In genomic region chr12:17241614-17242013, GRCm38 (mm10) we compare ENCODE assay signal across 26 mouse cellular contexts. TPM values are rescaled to one million over a fixed set of nuclear protein-coding genes. Genes with fewer than 3 reads are reported as not detected.
DNase-seq lines count a peak whose midpoint lies in the region; TF ChIP-seq lines count a peak whose summit lies in the region.
"Had no signal": no experiment of that assay in that cellular context is flagged by ENCODE, and none has a peak within 500 bp of the region (broad histone marks: within the 10 kb centered on the region; RNA-seq: fewer than 3 reads in every experiment).

No protein-coding gene starts in this region.

- no peak for DNase-seq in gastrocnemius, adult 2 months
- no peak for DNase-seq in gastrocnemius, postnatal 10 days
- peak; percentile 48 for DNase-seq in left cerebral cortex, adult 11 months (ENCODE audit: low spot score)
- DNase-seq in left cerebral cortex, postnatal 10 days (ENCODE audit: extremely low spot score in 1 of 2, low spot score in 2 of 2): no peak
- DNase-seq in brain, adult 2 months (ENCODE audit: low read depth, low spot score): peak; percentile 85
- DNase-seq in kidney, postnatal 4 days: no peak
- DNase-seq: adrenal gland, adult 8-10 months; cerebellum, adult 8-10 months; heart, adult 2 months; heart, postnatal 4 days; kidney, adult 11 months; kidney, postnatal 14 days; lung, embryonic 14.5 days; lung, postnatal 14 days; right cerebral cortex, postnatal 25 days; spleen, adult 18-20 months; thymus, adult 18-20 months had no signal

- intact Hi-C loops in gastrocnemius, adult 2 months (cut with DNase I): loop anchor here (5.0 kb wide), 1 partner anchor 209 kb away; no protein-coding TSS in a partner anchor
- intact Hi-C loops in left cerebral cortex, postnatal 10 days (cut with DNase I): no loop called here

- 57% methylated on average over 9 of the region's 9 CpGs for WGBS in olfactory bulb, adult 2 months

- H3K4me3 ChIP-seq in gastrocnemius, adult 2 months: no peak overlapping the region
- H3K4me3 ChIP-seq in olfactory bulb, adult 2 months (ENCODE audit: insufficient read depth, low read depth, low read length): no peak overlapping the region
- H3K4me3 ChIP-seq: forebrain, embryonic 13.5 days; heart, adult 2 months; heart, embryonic 12.5 days; hindbrain, embryonic 13.5 days; limb, embryonic 12.5 days; liver, embryonic 15.5 days; midbrain, embryonic 15.5 days; myocyte; neural tube, embryonic 12.5 days had no signal

- H3K4me1 ChIP-seq in olfactory bulb, adult 2 months (ENCODE audit: control insufficient read depth, insufficient read depth, low read length): peaks cover 18% of the 10 kb centered on the region
- H3K4me1 ChIP-seq: liver, embryonic 15.5 days; midbrain, embryonic 15.5 days; neural tube, embryonic 12.5 days had no signal

- no peak for TF ChIP-seq CTCF in gastrocnemius, adult 2 months (IDR thresholded peaks at IDR 0.05)
- no peak for TF ChIP-seq CTCF in olfactory bulb, adult 2 months (IDR thresholded peaks at IDR 0.05; ENCODE audit: insufficient read depth, low read depth, low read length)

- H3K27ac ChIP-seq in gastrocnemius, adult 2 months: peak overlapping the region; percentile 50
- H3K27ac ChIP-seq in olfactory bulb, adult 2 months (ENCODE audit: insufficient read depth, low read depth, low read length): peak overlapping the region; percentile 92
- H3K27ac ChIP-seq: forebrain, embryonic 13.5 days; heart, adult 2 months; hindbrain, embryonic 13.5 days; limb, embryonic 12.5 days; liver, embryonic 15.5 days; midbrain, embryonic 15.5 days; neural tube, embryonic 12.5 days had no signal

- TF ChIP-seq POLR2A in olfactory bulb, adult 2 months (IDR thresholded peaks at IDR 0.05; ENCODE audit: insufficient read depth, low read depth, low read length): no peak

RNA-seq across cellular contexts. Expression of gene Pdia6, which starts 24.7 kb away (rescaled TPM):
- 10 to 100 TPM; 40.1 to 49.5 TPM for total RNA-seq in gastrocnemius, adult 2 months (2021)
- 10 to 100 TPM; 78.9 to 89.6 TPM for total RNA-seq in gastrocnemius, postnatal 10 days (2021)
- total RNA-seq in left cerebral cortex, postnatal 10 days (2021): 100 to 1,000 TPM; 104 to 113 TPM
- not detected in 2 replicates for polyA plus RNA-seq in olfactory bulb, adult 2 months (2012; ENCODE audit: insufficient read depth, insufficient read length, low replicate concordance, missing spikeins)

Comparison
In these comparisons a context has a peak if more than half of its experiments do, and no peak if none do; other contexts are left out.
1. DNase-seq: peak in left cerebral cortex, adult 11 months (single experiment) and brain, adult 2 months (single experiment); none in gastrocnemius, adult 2 months (single experiment), gastrocnemius, postnatal 10 days (single experiment), left cerebral cortex, postnatal 10 days (0 of 2) and kidney, postnatal 4 days (0 of 2).